Mouse (Mus musculus) myocyte (in vitro differentiated cells): ENCODE results near the gene Gm614. TPM values are rescaled to one million over a fixed set of nuclear protein-coding genes. Genes with fewer than 3 reads are reported as not detected.

Experiments used
- H3K27me3 ChIP-seq: one replicate; pipeline ENCODE4 v1.6.1; 2011; ENCODE audit not compliant: control insufficient read depth, insufficient read depth, insufficient read length
- H3K36me3 ChIP-seq: one replicate; pipeline ENCODE4 v1.6.1; 2011; ENCODE audit not compliant: control insufficient read depth, insufficient read depth
- H3K4me2 ChIP-seq: one replicate; pipeline ENCODE4 v1.6.1; 2011; ENCODE audit warnings: low read depth, control low read depth
- H3K4me3 ChIP-seq: one replicate; pipeline ENCODE4 v1.5.1; 2011; ENCODE audit warnings: mild to moderate bottlenecking, control low read depth, moderate library complexity
- H3K79me2 ChIP-seq: one replicate; pipeline ENCODE4 v1.6.1; 2011; ENCODE audit not compliant: control insufficient read depth, insufficient read depth
- H3ac ChIP-seq: one replicate; pipeline ENCODE4 v1.6.1; 2011; ENCODE audit not compliant: control insufficient read depth, insufficient read length
- CEBPB ChIP-seq: IDR thresholded peaks from 2 replicates; pipeline ENCODE4 v1.6.1; 2011; ENCODE audit warnings: mild to moderate bottlenecking, moderate library complexity; ENCODE audit not compliant: poor library complexity, insufficient read depth, severe bottlenecking
- E2F4 ChIP-seq: IDR thresholded peaks from one replicate; pipeline ENCODE4 v1.6.1; 2011; ENCODE audit warnings: mild to moderate bottlenecking, control low read depth, moderate library complexity; ENCODE audit not compliant: insufficient read depth
- MAX ChIP-seq: IDR thresholded peaks from one replicate; pipeline ENCODE4 v1.6.1; 2011; ENCODE audit warnings: low read depth, mild to moderate bottlenecking, control low read depth
- MYOD1 ChIP-seq, 3 experiments: IDR thresholded peaks; one replicate each; pipeline ENCODE4 v1.6.1; 2011; ENCODE audit warnings: control low read depth in 2 of 3, low read depth in 2 of 3, mild to moderate bottlenecking in 2 of 3, moderate library complexity in 1 of 3; ENCODE audit not compliant: insufficient read length in 2 of 3, control insufficient read depth in 1 of 3
- MYOG ChIP-seq, 3 experiments: IDR thresholded peaks; one replicate each; pipeline ENCODE4 v1.6.1; 2011; ENCODE audit warnings: control low read depth in 2 of 3, low read depth in 2 of 3, mild to moderate bottlenecking in 2 of 3; ENCODE audit not compliant: insufficient read length in 2 of 3, control insufficient read depth in 1 of 3, insufficient read depth in 1 of 3
- POLR2A ChIP-seq: IDR thresholded peaks from one replicate; pipeline ENCODE4 v1.6.1; 2011; ENCODE audit warnings: low read depth, mild to moderate bottlenecking, control low read depth, moderate library complexity; ENCODE audit not compliant: insufficient read length
- POLR2AphosphoS2 ChIP-seq: IDR thresholded peaks from one replicate; pipeline ENCODE4 v1.6.1; 2011; ENCODE audit warnings: low read depth, control low read depth; ENCODE audit not compliant: insufficient read length
- REST ChIP-seq: IDR thresholded peaks from one replicate; pipeline ENCODE4 v1.6.1; 2011; ENCODE audit warnings: mild to moderate bottlenecking, control low read depth, moderate library complexity; ENCODE audit not compliant: insufficient read depth, insufficient read length
- SRF ChIP-seq: IDR thresholded peaks from one replicate; pipeline ENCODE4 v1.6.1; 2011; ENCODE audit warnings: low read depth; ENCODE audit not compliant: control insufficient read depth, insufficient read length
- TCF12 ChIP-seq: IDR thresholded peaks from one replicate; pipeline ENCODE4 v1.6.1; 2011; ENCODE audit warnings: mild to moderate bottlenecking, control low read depth; ENCODE audit not compliant: poor library complexity, insufficient read depth, severe bottlenecking
- TCF3 ChIP-seq: IDR thresholded peaks from one replicate; pipeline ENCODE4 v1.6.1; 2011; ENCODE audit warnings: low read depth, control low read depth; ENCODE audit not compliant: insufficient read length
- USF1 ChIP-seq: IDR thresholded peaks from one replicate; pipeline ENCODE4 v1.6.1; 2011; ENCODE audit warnings: low read depth, mild to moderate bottlenecking, control low read depth, moderate library complexity
- polyA plus RNA-seq: library from polyadenylated mRNA; unstranded; fragments of >200 nt; fragmentation: generic; extraction: Trizol; gene quantifications from one replicate; pipeline ENCODE4 v1.2.1, GENCODE M21; 2012; ENCODE audit warnings: missing spikeins

The Gm614 gene
- polyA plus RNA-seq, 1 experiment: not detected

GRCm38 (mm10) chrX:101256603-101257002, 7.2 kb downstream of the Gm614 start:
- H3ac ChIP-seq: no peak overlapping the region
- H3K79me2 ChIP-seq: no peaks in the 10 kb centered on the region
- H3K36me3 ChIP-seq: no peaks in the 10 kb centered on the region
- no peak overlapping the region for H3K4me2 ChIP-seq
- H3K27me3 ChIP-seq: no peaks in the 10 kb centered on the region
- TF ChIP-seq MAX (no peak), POLR2AphosphoS2 (no peak), TCF3 (no peak), USF1 (no peak)
- no peak overlapping the region for H3K4me3 ChIP-seq

- H3K79me2 ChIP-seq: no peaks in the 10 kb centered on the region
- H3K27me3 ChIP-seq: no peaks in the 10 kb centered on the region
- TF ChIP-seq MAX (no peak), REST (no peak), CEBPB (no peak), MYOG (IDR thresholded peaks at IDR 0.05; ENCODE audit: control insufficient read depth in 1 of 3, insufficient read depth in 1 of 3, insufficient read length in 2 of 3, low read depth in 2 of 3) (no peak), TCF3 (no peak), SRF (no peak), POLR2AphosphoS2 (no peak), E2F4 (no peak), USF1 (no peak), POLR2A (no peak), MYOD1 (IDR thresholded peaks at IDR 0.05; ENCODE audit: control insufficient read depth in 1 of 3, insufficient read length in 2 of 3, low read depth in 2 of 3) (no peak), TCF12 (no peak)
- no peak overlapping the region for H3ac ChIP-seq
- H3K36me3 ChIP-seq: no peaks in the 10 kb centered on the region
- H3K4me2 ChIP-seq: peak overlapping the region; percentile 74
- H3K4me3 ChIP-seq: peak overlapping the region; percentile 55
Measured at GRCm38 (mm10) chrX:101254740-101255139, 9.1 kb downstream of the Gm614 start.

DNA sequence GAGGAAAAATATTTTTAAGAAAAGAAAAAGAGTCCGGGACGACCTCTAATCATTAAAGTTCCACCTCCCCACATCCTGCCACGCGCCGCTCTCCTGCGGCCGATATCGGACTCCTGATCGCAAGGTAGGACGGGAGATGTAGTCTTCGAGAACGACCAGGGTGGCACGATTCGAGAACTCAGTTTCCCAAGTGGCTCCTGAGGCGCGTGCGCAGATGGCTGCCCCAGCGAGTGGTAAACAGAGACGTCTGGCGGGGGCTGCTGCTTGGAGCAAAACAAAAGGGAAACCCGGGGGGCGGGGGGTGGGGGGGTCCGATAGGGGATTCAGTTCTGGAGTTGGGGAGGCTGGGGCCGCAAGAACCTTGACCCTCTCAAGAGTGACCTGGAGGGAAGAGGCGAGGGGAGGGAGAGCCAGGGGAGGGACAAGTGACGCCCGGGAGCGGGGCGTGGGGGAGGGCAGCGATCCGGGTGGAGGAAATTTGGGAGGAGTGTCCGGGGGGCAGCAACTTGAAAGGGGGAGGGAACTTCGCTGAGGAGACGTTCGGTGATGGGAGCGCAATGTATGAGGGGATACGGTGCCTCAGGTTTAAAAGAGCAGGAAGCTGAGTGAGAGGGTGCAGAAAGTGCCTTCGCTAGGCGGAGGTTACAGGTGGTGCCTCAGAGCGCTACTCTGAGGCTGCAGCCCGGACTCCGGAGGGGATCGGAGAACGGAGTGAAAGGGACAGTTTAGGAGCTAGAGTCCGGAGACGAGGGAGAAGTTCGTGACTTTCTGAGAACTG, 9.7 kb downstream of the Gm614 start, which contains the start of gene Foxo4:
Gene Foxo4 (plus strand): TSS at position 577 of the 778 bp plus-strand sequence.
- H3K4me3 ChIP-seq: peak within 1 kb of the TSS; percentile 55
- H3K79me2 ChIP-seq: no peaks in the 10 kb centered on the region
- H3K4me2 ChIP-seq: peak within 1 kb of the TSS; percentile 74
- TF ChIP-seq POLR2A (peak; percentile 51), E2F4 (no peak)
- H3K27me3 ChIP-seq: no peaks in the 10 kb centered on the region
- H3K36me3 ChIP-seq: no peaks in the 10 kb centered on the region
- no peak within 1 kb of the TSS for H3ac ChIP-seq

- Histone ChIP-seq H3K4me2 (no peak overlapping the region), H3K4me3 (no peak overlapping the region), H3K27me3 (no peaks in the 10 kb centered on the region), H3K79me2 (no peaks in the 10 kb centered on the region), H3ac (no peak overlapping the region), H3K36me3 (no peaks in the 10 kb centered on the region)
- TF ChIP-seq MYOD1 (IDR thresholded peaks at IDR 0.05; ENCODE audit: control insufficient read depth in 1 of 3, insufficient read length in 2 of 3, low read depth in 2 of 3) (no peak), POLR2A (no peak), USF1 (no peak), CEBPB (no peak), TCF12 (no peak), POLR2AphosphoS2 (no peak), SRF (no peak), TCF3 (no peak), MYOG (IDR thresholded peaks at IDR 0.05; ENCODE audit: control insufficient read depth in 1 of 3, insufficient read depth in 1 of 3, insufficient read length in 2 of 3, low read depth in 2 of 3) (no peak), MAX (no peak), E2F4 (no peak), REST (no peak)
Measured at GRCm38 (mm10) chrX:101245011-101245410, 18.8 kb downstream of the Gm614 start.

- H3K4me2 ChIP-seq: peak overlapping the region; percentile 70
- no peaks in the 10 kb centered on the region for H3K36me3 ChIP-seq
- H3K79me2 ChIP-seq: peaks cover 33% of the 10 kb centered on the region
- no peak overlapping the region for H3ac ChIP-seq
- H3K27me3 ChIP-seq: no peaks in the 10 kb centered on the region
- peak overlapping the region; percentile 75 for H3K4me3 ChIP-seq
- no peak for TF ChIP-seq POLR2AphosphoS2
- TF ChIP-seq CEBPB: 0 out of 2 replicates have a peak, but pooled peaks have one; percentile 44
Measured at GRCm38 (mm10) chrX:101222796-101223162, 41.0 kb downstream of the Gm614 start.
